Mouse (Mus musculus) heart, adult 2 months (tissue): Measurements from ENCODE around the gene Gm8369.

ENCODE experiments used
- CTCF ChIP-seq: fragments of 200-600 bp; IDR thresholded peaks from 2 replicates; pipeline ENCODE4 v1.8.1; 2022; ENCODE audit warnings: antibody characterized with exemption, mild to moderate bottlenecking, moderate library complexity
- EP300 ChIP-seq: fragments of 200-500 bp; IDR thresholded peaks from 2 replicates; pipeline ENCODE4 v1.6.1; 2011; ENCODE audit warnings: low read depth, low read length, control low read depth; ENCODE audit not compliant: insufficient read depth
- POLR2A ChIP-seq: fragments of 200-500 bp; IDR thresholded peaks from 2 replicates; pipeline ENCODE4 v1.6.1; 2011; ENCODE audit warnings: mild to moderate bottlenecking, low read depth, low read length, control low read depth; ENCODE audit not compliant: insufficient read depth

DNA sequence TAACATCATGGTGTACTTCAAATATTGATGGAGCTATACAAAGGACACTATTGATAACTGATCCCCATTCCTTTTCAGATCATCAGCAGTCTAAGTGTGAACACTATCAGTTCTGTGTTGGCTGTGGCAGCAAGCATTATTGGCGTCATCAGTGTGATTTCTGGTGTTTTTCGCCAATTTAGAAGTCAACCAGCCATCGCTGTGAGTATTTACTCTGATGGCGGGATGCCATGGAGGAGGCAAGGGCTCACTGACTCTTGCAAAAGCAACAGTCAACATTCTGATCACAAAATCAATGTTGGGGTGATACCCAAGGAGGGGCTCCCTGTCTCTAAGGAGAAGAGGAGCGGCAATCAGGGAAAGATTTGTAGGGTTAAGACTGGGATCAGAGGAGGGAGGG is 69.0 kb downstream of the Gm8369 start:
- TF ChIP-seq CTCF (no peak), POLR2A (no peak), EP300 (no peak)
